Mouse (Mus musculus) kidney, adult 2 months (tissue): ENCODE results near the gene Cfdp1.

Experiments used
- CTCF ChIP-seq: fragments of 200-500 bp; conservative IDR thresholded peaks from 2 replicates; pipeline ENCODE4 v1.5.1; 2011; ENCODE audit warnings: low read depth, mild to moderate bottlenecking, control low read depth, low read length, moderate library complexity, mixed read lengths; ENCODE audit not compliant: insufficient read depth, insufficient read length
- POLR2A ChIP-seq: fragments of 200-500 bp; IDR thresholded peaks from one replicate; pipeline ENCODE4 v1.6.1; 2011; ENCODE audit warnings: low read depth, low read length, control low read depth

- no peak for TF ChIP-seq CTCF
- TF ChIP-seq POLR2A = no peak
Measured at GRCm38 (mm10) chr8:111846746-111847145, 7.3 kb downstream of the Cfdp1 start.
